Mouse (Mus musculus): ENCODE measurements around the gene Wnt16. TPM values are rescaled to one million over a fixed set of nuclear protein-coding genes. Genes with fewer than 3 reads are reported as not detected.

The Wnt16 gene
- polyA plus RNA-seq, 1 experiment from 2014 or later, result 0.08 TPM

- no peak for ATAC-seq
- Histone ChIP-seq H3K9ac (ENCODE audit: low read depth, low read length) (no peak overlapping the region), H3K4me1 (replicated peaks; ENCODE audit: control insufficient read depth, insufficient read depth, low read length) (no peaks in the 10 kb centered on the region), H3K27ac (ENCODE audit: low read depth, low read length) (no peak overlapping the region), H3K9me3 (ENCODE audit: control insufficient read depth) (no peaks in the 10 kb centered on the region), H3K4me2 (replicated peaks; ENCODE audit: low read depth) (no peak overlapping the region), H3K4me3 (ENCODE audit: low read depth, low read length) (no peak overlapping the region), H3K36me3 (ENCODE audit: control insufficient read depth, insufficient read depth) (no peaks in the 10 kb centered on the region), H3K27me3 (replicated peaks; ENCODE audit: control insufficient read depth, insufficient read depth, low read length) (0 out of 2 replicates have a peak, but pooled peaks cover 2% of the 10 kb centered on the region)
- no peak for TF ChIP-seq CTCF (IDR thresholded peaks at IDR 0.05; ENCODE audit: low read depth)
- 65% methylated on average over 6 of the region's 6 CpGs for WGBS
Observed at GRCm38 (mm10) chr6:22297028-22297427, 9.0 kb downstream of the Wnt16 start.

GRCm38 (mm10) chr6:22298059-22298458 is 10.0 kb downstream of the Wnt16 start:
- H3K27ac ChIP-seq (ENCODE audit: low read depth, low read length), result no peak overlapping the region
- H3K9me3 ChIP-seq (ENCODE audit: control insufficient read depth), result no peaks in the 10 kb centered on the region
- no peak overlapping the region for H3K9ac ChIP-seq (ENCODE audit: low read depth, low read length)
- no peak overlapping the region for H3K4me2 ChIP-seq (replicated peaks; ENCODE audit: low read depth)
- 59% methylated on average over 14 of the region's 14 CpGs for WGBS
- no peaks in the 10 kb centered on the region for H3K36me3 ChIP-seq (ENCODE audit: control insufficient read depth, insufficient read depth)
- no peak for TF ChIP-seq CTCF (IDR thresholded peaks at IDR 0.05; ENCODE audit: low read depth)
- H3K4me1 ChIP-seq (replicated peaks; ENCODE audit: control insufficient read depth, insufficient read depth, low read length), result no peaks in the 10 kb centered on the region
- H3K27me3 ChIP-seq (replicated peaks; ENCODE audit: control insufficient read depth, insufficient read depth, low read length), result no peaks in the 10 kb centered on the region
- ATAC-seq, result no peak
- H3K4me3 ChIP-seq (ENCODE audit: low read depth, low read length), result no peak overlapping the region

- Histone ChIP-seq H3K9ac (ENCODE audit: low read depth, low read length) (no peak overlapping the region), H3K4me1 (replicated peaks; ENCODE audit: control insufficient read depth, insufficient read depth, low read length) (peaks cover 3% of the 10 kb centered on the region; the same call in 1 of the 2 replicates), H3K36me3 (ENCODE audit: control insufficient read depth, insufficient read depth) (peaks cover 19% of the 10 kb centered on the region), H3K9me3 (ENCODE audit: control insufficient read depth) (no peaks in the 10 kb centered on the region), H3K27me3 (replicated peaks; ENCODE audit: control insufficient read depth, insufficient read depth, low read length) (no peaks in the 10 kb centered on the region), H3K27ac (ENCODE audit: low read depth, low read length) (no peak overlapping the region), H3K4me3 (ENCODE audit: low read depth, low read length) (no peak overlapping the region), H3K4me2 (replicated peaks; ENCODE audit: low read depth) (no peak overlapping the region)
- TF ChIP-seq CTCF (IDR thresholded peaks at IDR 0.05; ENCODE audit: low read depth), result peak; percentile 89
- ATAC-seq, result peak; percentile 31; the same call in 1 of the 2 replicates
- 53% methylated on average over 13 of the region's 13 CpGs for WGBS
Observed at GRCm38 (mm10) chr6:22325364-22326072, 37.5 kb downstream of the Wnt16 start.

GRCm38 (mm10) chr6:22326289-22326688 is 38.3 kb downstream of the Wnt16 start:
- Histone ChIP-seq H3K27ac (ENCODE audit: low read depth, low read length) (0 out of 2 replicates have a peak overlapping the region, but pooled peaks have one; percentile 9), H3K9ac (ENCODE audit: low read depth, low read length) (no peak overlapping the region), H3K27me3 (replicated peaks; ENCODE audit: control insufficient read depth, insufficient read depth, low read length) (no peaks in the 10 kb centered on the region), H3K4me2 (replicated peaks; ENCODE audit: low read depth) (no peak overlapping the region), H3K9me3 (ENCODE audit: control insufficient read depth) (no peaks in the 10 kb centered on the region), H3K36me3 (ENCODE audit: control insufficient read depth, insufficient read depth) (peaks cover 16% of the 10 kb centered on the region), H3K4me3 (ENCODE audit: low read depth, low read length) (no peak overlapping the region), H3K4me1 (replicated peaks; ENCODE audit: control insufficient read depth, insufficient read depth, low read length) (peaks cover 3% of the 10 kb centered on the region; the same call in 1 of the 2 replicates)
- no peak for ATAC-seq
- TF ChIP-seq CTCF (IDR thresholded peaks at IDR 0.05; ENCODE audit: low read depth), result no peak
- WGBS, result 67% methylated on average over 4 of the region's 4 CpGs

GRCm38 (mm10) chr6:22327091-22327490 is 39.1 kb downstream of the Wnt16 start:
- WGBS, result 19% methylated on average over 4 of the region's 4 CpGs
- Histone ChIP-seq H3K36me3 (ENCODE audit: control insufficient read depth, insufficient read depth) (peaks cover 14% of the 10 kb centered on the region), H3K9me3 (ENCODE audit: control insufficient read depth) (no peaks in the 10 kb centered on the region), H3K27me3 (replicated peaks; ENCODE audit: control insufficient read depth, insufficient read depth, low read length) (no peaks in the 10 kb centered on the region), H3K4me2 (replicated peaks; ENCODE audit: low read depth) (no peak overlapping the region), H3K4me1 (replicated peaks; ENCODE audit: control insufficient read depth, insufficient read depth, low read length) (peaks cover 3% of the 10 kb centered on the region; the same call in 1 of the 2 replicates), H3K4me3 (ENCODE audit: low read depth, low read length) (no peak overlapping the region), H3K9ac (ENCODE audit: low read depth, low read length) (no peak overlapping the region), H3K27ac (ENCODE audit: low read depth, low read length) (peak overlapping the region; percentile 9; the same call in 1 of the 2 replicates)
- peak; percentile 53 for ATAC-seq
- no peak for TF ChIP-seq CTCF (IDR thresholded peaks at IDR 0.05; ENCODE audit: low read depth)

- Histone ChIP-seq H3K36me3 (ENCODE audit: control insufficient read depth, insufficient read depth) (0 out of 2 replicates have a peak, but pooled peaks cover 8% of the 10 kb centered on the region), H3K9ac (ENCODE audit: low read depth, low read length) (no peak overlapping the region), H3K4me1 (replicated peaks; ENCODE audit: control insufficient read depth, insufficient read depth, low read length) (peaks cover 3% of the 10 kb centered on the region; the same call in 1 of the 2 replicates), H3K4me2 (replicated peaks; ENCODE audit: low read depth) (no peak overlapping the region), H3K27ac (ENCODE audit: low read depth, low read length) (no peak overlapping the region), H3K27me3 (replicated peaks; ENCODE audit: control insufficient read depth, insufficient read depth, low read length) (no peaks in the 10 kb centered on the region), H3K9me3 (ENCODE audit: control insufficient read depth) (no peaks in the 10 kb centered on the region), H3K4me3 (ENCODE audit: low read depth, low read length) (no peak overlapping the region)
- peak; percentile 36; the same call in 1 of the 2 replicates for ATAC-seq
- 66% methylated on average over 8 of the region's 8 CpGs for WGBS
- TF ChIP-seq CTCF (IDR thresholded peaks at IDR 0.05; ENCODE audit: low read depth), result no peak
Observed at GRCm38 (mm10) chr6:22327931-22328330, 39.9 kb downstream of the Wnt16 start.

Measured in intestine, postnatal 0 days (tissue).